Mouse (Mus musculus): Measurements from ENCODE around the gene Gata2.

DNA sequence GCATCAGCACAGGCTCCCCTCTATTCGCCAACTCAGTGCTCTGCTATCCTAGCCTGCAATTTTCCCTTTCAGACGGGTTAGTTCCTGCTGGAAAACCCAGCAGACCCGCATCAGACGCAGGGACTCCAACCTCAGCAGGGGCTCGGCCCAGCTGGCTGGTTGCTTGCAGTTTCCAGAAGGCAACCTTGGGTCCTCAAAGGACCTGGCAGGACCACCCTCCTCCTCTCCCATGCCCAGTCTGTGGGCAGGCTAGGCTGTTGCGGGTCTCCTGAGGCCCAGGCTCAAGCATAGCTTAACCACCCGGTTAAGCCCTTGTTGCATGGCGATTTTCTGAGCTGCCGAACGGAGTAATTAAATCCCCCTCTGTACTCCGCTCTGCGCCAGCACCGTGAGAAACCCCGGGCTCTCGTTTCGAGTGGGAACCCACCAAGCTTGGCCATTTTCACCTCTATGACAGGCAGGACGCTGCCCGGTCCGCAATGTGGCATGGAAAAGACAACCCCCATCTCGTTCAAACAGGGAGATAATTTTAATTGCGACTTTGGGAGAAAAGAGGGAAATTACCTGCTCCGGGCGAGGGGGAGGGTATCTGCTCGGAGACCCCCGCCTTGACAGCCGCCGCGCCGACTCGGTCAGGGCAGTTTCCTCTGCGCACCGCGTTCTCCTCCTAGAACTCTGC, 2.5 kb downstream of the Gata2 start:
- TF ChIP-seq POLR2A (IDR thresholded peaks at IDR 0.05; ENCODE audit: low read depth, low read length) = no peak
- no peak for TF ChIP-seq CTCF (IDR thresholded peaks at IDR 0.05; ENCODE audit: extremely low read depth, insufficient read length, insufficient replicate concordance, low read depth, low read length)

All from small intestine, adult 2 months (tissue).